Mouse (Mus musculus): ENCODE results near the gene 3110082I17Rik.

- TF ChIP-seq POLR2AphosphoS2 (IDR thresholded peaks at IDR 0.05; ENCODE audit: low read depth, low read length) (no peak), CTCF (conservative IDR thresholded peaks at IDR 0.05 in 1 of 2, IDR thresholded peaks at IDR 0.05 in 1 of 2; ENCODE audit: low read depth in 2 of 2, low read length in 2 of 2) (no peak), MAFK (IDR thresholded peaks at IDR 0.05; ENCODE audit: insufficient replicate concordance, low read length) (no peak), JUND (conservative IDR thresholded peaks at IDR 0.05; ENCODE audit: low read depth, low read length) (no peak)
Measured at GRCm38 (mm10) chr5:139349713-139350112, 110.6 kb downstream of the 3110082I17Rik start.

Measured in CH12.LX (cell line).